Mouse (Mus musculus) cerebellum, postnatal 14 days (tissue): ENCODE measurements around the gene Foxl1.

ENCODE experiments used
- DNase-seq, 2 experiments: peaks; one replicate each; pipeline ENCODE4 v3.0.0; 2021; ENCODE audit warnings: mixed read lengths in 2 of 2

The Foxl1 gene

GRCm38 (mm10) chr8:121093496-121093895 lies 34.2 kb upstream of the Foxl1 start:
- DNase-seq: no peak

GRCm38 (mm10) chr8:121104049-121104818 lies 23.5 kb upstream of the Foxl1 start:
- peak; percentile 85 to 93 for DNase-seq

GRCm38 (mm10) chr8:121107668-121108656 lies 19.8 kb upstream of the Foxl1 start, which contains the start of gene Mthfsd:
Gene Mthfsd, minus strand, starts transcription at chr8:121108392.
- DNase-seq: peak; percentile 99

GRCm38 (mm10) chr8:121108657-121109056 lies 19.1 kb upstream of the Foxl1 start:
- no peak for DNase-seq

GRCm38 (mm10) chr8:121111145-121111907 lies 16.4 kb upstream of the Foxl1 start:
- no peak for DNase-seq

GRCm38 (mm10) chr8:121113261-121113660 lies 14.5 kb upstream of the Foxl1 start:
- DNase-seq: peak; percentile 99

GRCm38 (mm10) chr8:121115136-121115535 lies 12.6 kb upstream of the Foxl1 start:
- peak in 1 of 2 experiments; percentile 27 for DNase-seq

GRCm38 (mm10) chr8:121115948-121116347 lies 11.8 kb upstream of the Foxl1 start, which contains the start of gene Foxc2:
Gene Foxc2, plus strand, starts transcription at chr8:121116171.
- DNase-seq: peak; percentile 32 to 50

GRCm38 (mm10) chr8:121116591-121117185 lies 11.1 kb upstream of the Foxl1 start:
- DNase-seq: peak in 1 of 2 experiments; percentile 16

- DNase-seq: no peak
These were observed 10.5 kb upstream of the Foxl1 start for GRCm38 (mm10) chr8:121117186-121117651.

- peak in 1 of 2 experiments; percentile 26 for DNase-seq
These were observed 9.8 kb upstream of the Foxl1 start for GRCm38 (mm10) chr8:121117906-121118305.

- DNase-seq: peak in 1 of 2 experiments; percentile 16
These were observed 8.9 kb upstream of the Foxl1 start for GRCm38 (mm10) chr8:121118634-121119420.

GRCm38 (mm10) chr8:121119635-121120455 lies 7.9 kb upstream of the Foxl1 start:
- DNase-seq: no peak

GRCm38 (mm10) chr8:121120456-121121419 lies 7.0 kb upstream of the Foxl1 start:
- no peak for DNase-seq

GRCm38 (mm10) chr8:121121704-121122103 lies 6.0 kb upstream of the Foxl1 start:
- DNase-seq: no peak

GRCm38 (mm10) chr8:121122368-121122767 lies 5.4 kb upstream of the Foxl1 start:
- no peak for DNase-seq

- DNase-seq: no peak
These were observed 4.6 kb upstream of the Foxl1 start for GRCm38 (mm10) chr8:121123113-121123512.

GRCm38 (mm10) chr8:121124547-121125239 lies 3.0 kb upstream of the Foxl1 start:
- no peak for DNase-seq
